Mouse (Mus musculus): ENCODE measurements around the gene Crp. TPM values are rescaled to one million over a fixed set of nuclear protein-coding genes. Genes with fewer than 3 reads are reported as not detected.

The Crp gene
- not detected for total RNA-seq (2021)
- long read RNA-seq, experiment 1: 0 reads
- long read RNA-seq, experiment 2: 0 reads

DNA sequence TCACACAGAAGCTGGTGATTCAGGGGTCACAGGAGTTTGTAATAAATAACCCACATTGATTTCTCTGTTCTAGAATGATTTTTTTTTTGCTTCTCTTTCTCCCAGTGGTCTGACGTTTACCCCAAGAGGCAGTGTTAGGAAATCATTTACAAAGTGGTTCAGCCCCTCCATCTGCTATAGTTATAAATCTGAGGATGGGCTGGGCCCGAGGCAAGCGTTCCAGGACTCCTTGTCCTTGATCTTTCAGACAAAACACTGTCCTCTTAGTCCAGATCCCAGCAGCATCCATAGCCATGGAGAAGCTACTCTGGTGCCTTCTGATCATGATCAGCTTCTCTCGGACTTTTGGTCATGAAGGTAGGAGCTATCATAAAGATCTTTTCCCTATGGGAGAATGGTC, at the start of gene Crp:
Gene Crp, plus strand, starts transcription at position 212 of the 400 bp plus-strand sequence.
- intact Hi-C loops (cut with DNase I; ENCODE audit: low total_unique reads): no loop called here
- no peak for DNase-seq

DNA sequence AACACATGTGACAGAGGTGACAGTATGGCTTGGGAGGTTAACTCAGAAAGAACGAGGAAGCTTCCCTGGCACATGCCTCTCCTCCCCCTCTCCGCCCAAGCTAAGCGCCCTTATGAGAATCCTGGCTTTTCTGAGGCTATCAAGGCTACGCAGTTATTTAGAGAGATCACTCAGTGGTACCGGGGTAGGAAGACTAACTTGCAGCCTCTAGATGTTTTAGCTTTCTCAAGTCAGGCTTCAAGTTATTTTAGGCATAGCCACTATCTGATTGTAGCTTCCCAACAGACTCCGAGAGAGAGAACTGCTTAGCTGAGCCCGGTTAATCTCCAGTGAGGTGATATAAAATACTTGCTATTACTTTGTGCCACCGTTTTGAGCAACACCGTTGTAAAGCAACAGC, 48.5 kb upstream of the Crp start:
- intact Hi-C loops (cut with DNase I; ENCODE audit: low total_unique reads): no loop called here

DNA sequence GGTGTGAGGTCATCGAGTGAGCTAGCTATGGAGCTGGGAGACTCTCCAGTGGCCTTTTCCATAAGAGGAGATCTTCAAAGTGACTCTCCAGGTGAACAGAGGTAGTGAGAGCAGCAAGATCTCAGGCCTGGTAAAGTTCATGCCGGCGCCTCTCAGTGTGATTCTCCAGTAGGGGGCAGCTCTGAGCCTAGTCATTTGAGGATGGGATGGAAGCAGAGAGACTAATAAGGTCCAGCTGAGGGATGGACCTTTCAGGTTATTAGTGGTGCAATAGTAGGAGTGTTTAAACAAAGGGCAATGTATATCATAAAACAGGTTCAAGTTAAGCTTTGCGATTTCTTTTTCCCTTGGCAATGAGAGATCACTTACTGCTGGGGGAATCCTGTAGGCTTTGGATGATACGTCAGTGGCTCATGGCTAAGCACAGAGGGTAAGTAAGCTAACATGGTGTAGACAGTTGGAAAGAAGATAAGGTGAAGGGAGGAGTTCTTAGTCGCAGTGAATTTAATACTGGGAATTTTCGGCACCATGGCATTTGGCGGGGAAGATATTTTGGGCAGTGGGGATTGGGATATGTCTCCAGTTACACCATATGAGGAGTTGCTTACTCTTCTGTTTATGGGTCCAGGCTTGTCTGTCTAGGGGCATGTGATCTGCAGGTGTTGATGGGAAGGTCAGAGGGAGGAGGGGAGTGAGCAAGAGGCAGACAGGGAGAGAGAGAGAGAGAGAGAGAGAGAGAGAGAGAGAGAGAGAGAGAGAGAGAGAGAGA, 47.2 kb upstream of the Crp start:
- intact Hi-C loops (cut with DNase I; ENCODE audit: low total_unique reads): no loop called here
- DNase-seq: no peak

More for the DNA sequence above, 48.5 kb upstream of the Crp start:
- DNase-seq: no peak

DNA sequence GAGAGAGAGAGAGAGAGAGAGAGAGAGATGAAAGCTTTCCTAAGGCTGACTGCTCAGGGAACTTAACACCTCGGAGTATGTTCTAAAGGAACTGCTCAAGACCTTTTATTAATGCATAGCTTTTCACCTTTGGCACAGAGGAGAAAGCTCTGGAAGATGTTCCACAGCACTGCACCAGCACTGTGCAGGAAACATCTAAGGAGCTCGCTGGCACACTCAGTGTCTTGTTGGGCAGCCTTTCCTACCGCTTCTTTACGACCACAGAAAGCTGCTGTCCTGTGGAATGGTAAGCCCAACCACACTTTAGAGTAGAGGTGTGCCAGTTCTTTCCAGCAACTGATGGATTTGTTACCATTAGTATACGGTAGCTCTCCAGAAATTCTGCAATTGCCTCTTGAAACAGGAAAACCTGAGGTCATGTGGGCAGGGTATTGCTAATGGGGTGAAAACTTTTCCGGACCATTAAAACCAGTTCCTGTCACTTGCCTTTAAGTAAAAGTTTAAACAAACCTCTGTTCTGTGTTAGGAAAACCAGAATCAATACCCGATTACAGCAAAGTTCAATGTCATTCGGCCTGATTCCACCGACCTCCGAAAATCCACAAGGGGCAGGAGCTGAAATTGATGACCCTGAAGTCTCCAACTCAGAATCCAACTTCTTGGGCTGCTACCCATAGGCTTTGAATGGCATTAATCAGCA, 46.4 kb upstream of the Crp start:
- intact Hi-C loops (cut with DNase I; ENCODE audit: low total_unique reads): no loop called here

DNA sequence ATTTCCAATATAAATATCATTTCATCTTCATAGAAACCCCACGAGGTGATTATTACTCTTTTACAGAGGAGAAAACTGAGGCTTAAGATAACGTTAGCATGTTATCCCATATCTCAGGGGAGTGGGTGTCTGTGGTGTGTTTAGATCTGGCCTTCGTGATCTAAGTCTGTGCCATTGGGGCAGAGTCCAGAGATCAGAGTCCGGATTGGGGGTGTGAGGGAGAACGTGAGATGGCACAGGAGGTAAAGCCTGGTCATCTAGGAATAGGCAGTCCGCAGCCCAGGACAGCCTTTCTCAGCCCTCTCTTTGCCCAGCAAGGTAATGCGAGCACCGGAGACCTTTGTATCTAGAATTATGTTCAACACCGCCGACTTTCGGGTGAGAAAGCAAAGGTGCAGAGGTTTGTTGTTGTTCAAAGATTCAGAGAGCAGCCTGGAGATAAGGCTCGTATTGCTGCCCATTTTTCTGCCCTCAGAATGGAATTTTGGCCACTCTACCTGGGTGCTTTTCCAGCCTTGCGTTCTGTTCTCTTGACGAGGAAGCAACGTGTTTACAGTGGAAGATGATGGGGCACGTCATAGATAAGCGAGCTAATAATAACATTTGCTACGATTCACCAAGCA, 45.7 kb upstream of the Crp start:
- intact Hi-C loops (cut with DNase I; ENCODE audit: low total_unique reads): no loop called here
- DNase-seq: no peak

More for the DNA sequence above, 46.4 kb upstream of the Crp start:
- no peak for DNase-seq

DNA sequence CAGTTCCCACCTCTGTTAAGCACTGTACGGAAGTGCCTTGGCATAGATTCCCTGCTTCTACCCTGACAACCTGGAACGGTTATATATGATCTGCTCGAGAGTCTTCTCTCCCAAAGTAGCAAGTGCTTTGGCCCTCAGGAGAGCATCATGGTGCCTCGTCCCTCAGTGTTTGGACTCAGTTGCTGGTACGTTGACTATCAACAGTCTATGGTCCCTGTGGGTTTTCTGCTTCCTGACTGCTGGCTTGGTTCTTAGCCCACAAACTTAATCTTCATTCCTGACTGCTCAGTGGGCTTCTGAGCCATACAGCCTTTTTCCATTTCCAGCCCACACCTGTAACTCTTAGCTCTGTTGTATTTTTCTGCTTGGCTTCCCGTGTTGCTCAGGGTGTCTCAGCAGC, 44.0 kb upstream of the Crp start:
- intact Hi-C loops (cut with DNase I; ENCODE audit: low total_unique reads): no loop called here

DNA sequence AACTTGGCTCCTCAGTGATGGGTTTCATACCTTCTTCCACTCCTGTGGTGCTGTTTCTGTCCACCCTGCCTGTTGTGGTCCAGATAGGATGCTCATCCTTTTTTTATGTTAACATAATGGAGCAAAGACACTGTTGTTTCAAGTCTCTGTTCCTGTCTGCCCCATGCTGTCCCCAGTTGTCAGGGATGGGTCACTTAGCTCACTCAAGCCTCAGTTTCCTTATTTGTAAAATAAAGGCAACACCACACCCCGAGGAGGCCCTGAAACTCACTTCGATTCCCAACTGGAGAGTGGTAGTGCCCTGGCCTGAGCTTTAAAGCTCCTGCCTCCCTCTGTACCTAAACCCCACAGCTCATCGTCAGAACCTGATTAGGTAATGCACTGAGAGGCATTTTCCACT, 40.6 kb upstream of the Crp start:
- no peak for DNase-seq
- intact Hi-C loops (cut with DNase I; ENCODE audit: low total_unique reads): no loop called here

More for the DNA sequence above, 44.0 kb upstream of the Crp start:
- no peak for DNase-seq

DNA sequence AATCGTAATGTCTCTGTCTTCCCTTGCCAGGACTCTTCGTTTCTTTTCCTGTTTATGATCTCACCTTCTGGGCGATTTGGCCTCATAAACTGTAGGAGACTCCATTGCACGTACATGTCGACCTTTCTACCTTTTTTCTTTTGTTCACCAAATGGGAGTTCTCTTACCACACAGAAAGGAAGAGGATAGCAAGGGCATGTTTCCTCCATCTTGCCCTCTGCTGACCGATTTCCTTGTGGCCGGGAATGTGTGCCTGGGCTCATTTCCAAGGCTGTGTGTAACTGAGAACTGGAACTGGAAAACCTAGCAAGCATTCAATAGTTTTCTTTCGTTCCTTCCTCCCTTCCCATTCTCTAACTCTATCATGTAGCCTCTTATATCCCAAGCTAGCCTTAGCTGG, 38.2 kb upstream of the Crp start:
- intact Hi-C loops (cut with DNase I; ENCODE audit: low total_unique reads): no loop called here
- DNase-seq: no peak

DNA sequence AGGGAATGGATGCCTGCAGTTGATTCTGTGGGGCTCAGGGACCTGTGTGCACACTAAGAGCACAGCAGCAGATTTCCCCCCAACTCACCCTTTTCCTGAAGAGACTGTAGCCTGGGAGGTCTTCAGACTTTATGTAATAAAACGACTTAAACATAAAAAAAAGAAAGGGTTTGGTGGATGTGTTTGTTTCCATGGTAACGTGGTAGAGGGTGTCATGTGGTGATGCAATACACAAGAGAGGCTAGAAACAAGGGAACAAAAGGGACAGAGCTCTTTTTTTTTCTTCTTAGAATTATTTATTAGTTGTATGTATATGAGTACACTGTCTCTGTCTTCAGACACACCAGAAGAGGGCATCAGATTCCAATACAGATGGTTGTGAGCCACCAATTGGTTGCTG, 32.4 kb upstream of the Crp start:
- DNase-seq: no peak
- intact Hi-C loops (cut with DNase I; ENCODE audit: low total_unique reads): no loop called here

DNA sequence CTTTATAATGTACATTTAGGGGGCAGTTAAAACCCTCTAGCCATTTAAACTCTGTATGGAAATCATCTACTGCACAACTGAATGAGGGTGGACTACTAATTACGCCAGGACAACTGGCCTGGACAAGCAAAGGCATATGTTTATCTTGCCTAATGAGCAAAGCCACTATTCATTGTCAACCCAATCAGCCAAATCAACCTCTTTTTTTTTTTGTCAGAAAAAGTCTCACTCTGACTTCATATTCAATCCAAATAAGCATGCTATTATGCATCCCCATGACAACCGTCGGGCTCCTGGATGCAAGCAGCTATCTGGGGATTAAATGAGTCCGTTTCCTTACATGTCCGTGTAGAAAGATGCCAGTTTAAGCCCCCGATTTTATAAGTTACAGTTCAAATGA, 30.3 kb upstream of the Crp start:
- DNase-seq: no peak
- intact Hi-C loops (cut with DNase I; ENCODE audit: low total_unique reads): no loop called here

DNA sequence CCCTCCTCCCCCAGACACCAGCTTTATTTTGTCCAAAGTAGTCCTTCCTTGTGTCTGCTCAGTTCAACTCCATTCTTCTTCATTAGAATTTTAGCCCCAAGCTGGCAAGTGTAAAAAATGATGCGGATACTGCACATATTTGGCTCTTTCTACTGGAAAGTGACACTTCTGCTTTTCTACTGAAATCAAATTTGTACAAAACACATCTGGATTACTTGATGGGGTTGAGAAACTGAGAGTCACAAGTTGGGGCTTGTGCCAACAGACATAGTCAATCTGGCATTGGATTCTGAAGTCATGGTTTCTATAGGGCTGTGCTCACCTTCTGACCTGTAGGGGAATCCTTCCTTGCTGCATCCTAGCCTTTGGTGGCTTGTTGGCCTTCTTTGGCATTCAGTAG, 27.1 kb upstream of the Crp start:
- no peak for DNase-seq
- intact Hi-C loops (cut with DNase I; ENCODE audit: low total_unique reads): no loop called here

DNA sequence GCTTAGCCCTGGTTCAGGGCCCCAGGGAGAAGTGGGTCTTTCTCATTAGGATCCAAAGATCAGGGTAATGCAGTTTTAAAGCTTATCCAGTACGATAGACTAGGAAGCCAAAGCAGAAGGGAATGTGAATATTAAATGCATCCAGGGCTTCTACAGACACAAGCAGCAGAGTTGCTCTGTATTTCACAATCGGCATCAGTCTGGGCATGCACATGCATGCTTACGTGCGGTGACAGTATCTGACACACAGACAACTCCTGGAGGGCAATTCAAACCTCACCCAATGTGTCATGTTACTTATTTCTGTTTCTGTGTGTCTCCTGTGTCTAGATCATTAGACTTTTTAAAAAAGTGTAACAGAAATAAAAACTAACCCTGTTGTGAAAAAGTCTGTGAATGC, 17.1 kb upstream of the Crp start:
- DNase-seq: no peak
- intact Hi-C loops (cut with DNase I; ENCODE audit: low total_unique reads): no loop called here

DNA sequence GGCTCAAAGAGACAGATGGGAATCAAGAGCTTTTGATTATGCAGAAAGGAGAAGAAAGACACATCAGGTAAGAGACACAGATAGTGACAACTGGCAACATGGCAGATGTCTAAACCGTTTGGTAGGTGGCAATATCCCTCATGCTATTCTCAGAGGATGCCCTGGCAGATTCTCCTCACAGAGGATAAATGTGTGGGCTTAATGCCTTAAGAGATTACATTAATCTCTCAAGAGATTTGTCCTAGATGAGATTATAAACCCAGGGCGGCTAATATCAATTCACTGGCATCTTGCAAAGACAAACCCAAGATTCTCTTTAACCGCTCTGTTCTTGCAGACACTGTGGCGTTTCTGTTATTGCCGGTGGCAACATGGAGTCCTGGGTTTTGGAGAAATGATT, 14.3 kb upstream of the Crp start:
- intact Hi-C loops (cut with DNase I; ENCODE audit: low total_unique reads): no loop called here
- no peak for DNase-seq

DNA sequence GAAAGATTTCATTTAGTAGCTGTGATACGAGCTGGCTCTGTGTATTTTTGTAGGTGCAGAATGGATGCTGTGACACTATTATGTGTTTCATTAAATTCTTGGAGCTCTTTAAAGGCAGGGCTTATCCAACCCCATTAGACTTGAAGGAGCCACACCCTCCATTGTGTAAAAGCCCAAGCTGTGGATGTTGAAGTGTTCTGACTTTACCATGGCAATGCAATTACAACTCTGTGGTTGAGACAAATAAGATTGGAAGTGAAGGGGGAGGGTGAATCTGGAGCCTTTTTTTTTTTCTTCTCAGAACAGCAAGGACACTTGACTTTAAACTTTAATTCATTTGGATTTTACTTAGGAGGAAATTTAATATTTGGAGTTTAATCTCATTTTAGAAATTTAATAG, 13.9 kb upstream of the Crp start:
- DNase-seq: no peak
- intact Hi-C loops (cut with DNase I; ENCODE audit: low total_unique reads): no loop called here

DNA sequence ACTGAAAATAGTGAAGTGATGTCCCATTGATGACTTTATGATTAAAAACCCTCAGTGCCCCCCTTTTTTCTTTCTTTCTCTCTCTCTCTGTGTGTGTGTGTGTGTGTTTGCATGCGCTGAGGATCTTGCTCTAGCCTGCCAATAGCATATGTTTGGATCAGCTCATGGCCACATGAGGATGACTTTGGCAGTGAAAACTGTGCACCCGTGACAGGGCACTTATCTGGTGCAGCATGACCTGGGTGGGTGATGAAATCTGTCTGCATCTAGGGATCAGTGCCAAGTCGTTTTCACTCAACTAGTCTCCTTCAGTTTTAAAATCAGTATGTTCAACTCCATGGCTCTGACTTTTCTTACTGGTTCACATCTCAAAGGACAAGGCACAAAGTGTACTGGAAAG, 12.7 kb upstream of the Crp start:
- DNase-seq: no peak
- intact Hi-C loops (cut with DNase I; ENCODE audit: low total_unique reads): no loop called here

DNA sequence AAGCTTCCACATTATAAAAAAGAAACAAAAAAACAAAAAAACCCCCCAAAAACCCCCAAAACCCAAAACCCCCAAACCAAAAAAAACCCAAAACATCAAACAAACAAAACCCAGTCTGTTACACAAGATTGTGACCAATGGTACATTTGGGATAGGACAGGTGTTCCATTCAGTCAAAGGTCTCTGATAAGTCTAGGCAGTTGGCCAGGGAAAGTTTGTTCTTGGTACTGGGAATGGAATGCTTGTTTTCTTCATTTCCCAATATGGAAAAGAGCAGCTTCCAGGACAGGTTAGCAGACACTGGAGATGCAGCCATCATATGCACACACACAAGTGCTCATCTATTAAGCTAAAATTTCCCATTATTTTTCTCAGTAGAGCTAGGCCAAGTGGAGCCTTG, 433 bp upstream of the Crp start:
- intact Hi-C loops (cut with DNase I; ENCODE audit: low total_unique reads): no loop called here
- no peak for DNase-seq

DNA sequence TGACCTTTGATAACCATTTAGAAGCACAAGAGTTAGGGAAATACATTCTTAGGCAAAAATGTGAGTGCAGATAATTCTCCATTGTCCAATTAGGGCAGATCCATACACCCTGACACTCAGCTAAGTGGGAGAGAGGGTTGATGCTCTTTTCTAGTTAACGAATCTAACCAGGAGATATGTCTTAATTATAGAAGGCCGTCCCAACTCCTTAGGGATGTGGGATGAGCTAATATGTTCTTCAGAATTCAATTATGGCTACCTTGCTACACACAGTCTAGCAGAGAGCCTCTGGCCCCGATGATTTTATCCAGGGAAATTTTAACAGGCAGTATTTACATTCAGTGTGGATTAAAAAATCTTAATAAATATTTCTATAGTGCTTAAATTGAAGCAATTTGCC, 3.0 kb downstream of the Crp start:
- no peak for DNase-seq
- intact Hi-C loops (cut with DNase I; ENCODE audit: low total_unique reads): no loop called here

DNA sequence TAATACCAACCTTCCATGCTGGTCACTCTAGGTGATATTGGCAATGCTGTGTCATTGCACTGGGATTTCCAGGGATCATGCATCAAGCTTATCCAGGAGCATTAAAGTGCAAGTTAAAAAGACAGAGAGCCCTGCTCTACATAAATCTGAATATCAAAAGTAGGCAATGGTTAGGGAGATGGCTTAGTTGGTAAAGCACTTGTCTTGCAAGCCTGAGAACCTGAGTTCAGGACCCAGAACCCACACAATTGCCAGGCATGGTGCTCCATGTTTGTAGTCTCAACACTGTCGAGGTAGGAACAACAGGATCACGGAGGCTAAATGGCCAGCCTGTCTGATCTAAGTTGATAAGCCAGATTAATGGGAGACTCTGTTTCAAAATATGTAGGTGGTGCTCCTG, 3.5 kb downstream of the Crp start:
- DNase-seq: no peak
- intact Hi-C loops (cut with DNase I; ENCODE audit: low total_unique reads): no loop called here

DNA sequence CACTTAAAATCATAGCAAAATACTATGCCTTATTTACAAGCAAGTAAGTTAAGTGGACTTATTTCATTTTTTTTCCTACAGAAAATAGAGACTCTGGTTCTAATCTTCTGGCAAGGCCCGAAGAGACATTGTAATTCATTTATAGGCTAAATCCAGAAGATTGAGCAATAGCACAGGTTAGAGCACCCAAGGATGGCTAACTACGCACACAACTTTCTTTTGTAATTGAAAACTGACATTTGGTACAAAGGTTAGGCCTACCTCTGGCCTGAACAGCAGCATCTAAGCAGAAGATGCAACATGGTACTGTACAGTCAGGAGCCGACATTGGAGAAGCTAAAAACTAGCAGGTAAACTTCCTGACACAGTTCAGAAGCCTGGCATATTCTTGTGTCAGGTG, 4.0 kb downstream of the Crp start:
- no peak for DNase-seq
- intact Hi-C loops (cut with DNase I; ENCODE audit: low total_unique reads): no loop called here

DNA sequence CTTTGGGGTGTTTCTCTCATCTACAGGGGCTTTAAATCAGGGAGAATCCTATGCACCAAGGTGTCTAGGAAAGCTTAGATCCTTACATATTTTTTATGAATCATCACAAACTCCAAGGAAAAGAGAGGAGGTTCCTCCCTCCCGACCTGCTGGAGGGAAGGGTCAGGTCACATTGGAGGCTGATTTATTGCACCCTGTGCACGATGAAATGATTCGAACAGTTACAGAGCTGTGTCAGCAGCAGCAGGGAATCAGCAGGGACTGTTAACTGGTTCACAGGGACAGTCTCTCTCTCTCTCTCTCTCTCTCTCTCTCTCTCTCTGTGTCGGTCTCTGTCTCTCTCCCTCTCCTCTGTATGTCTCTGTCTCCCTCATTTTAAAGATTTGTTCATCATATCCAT, 6.9 kb downstream of the Crp start:
- no peak for DNase-seq

DNA sequence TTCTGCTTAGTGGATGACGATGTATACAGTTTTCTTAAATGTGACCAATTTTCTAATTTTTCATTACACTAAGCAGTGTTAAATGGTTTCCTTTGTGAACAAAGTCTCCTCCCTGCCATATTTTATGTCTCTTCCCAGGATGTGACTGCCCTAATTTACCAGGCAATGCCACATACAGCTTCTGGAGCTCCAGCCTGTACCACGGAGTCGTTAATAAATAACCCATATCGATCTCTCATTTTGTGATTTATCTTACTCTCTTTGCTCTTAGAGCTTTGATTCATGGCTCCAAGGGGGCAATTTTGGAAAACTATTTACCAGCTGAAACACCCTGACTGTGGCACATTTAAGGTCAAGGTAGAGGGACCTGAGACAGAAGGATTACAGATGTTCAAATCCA, 8.4 kb downstream of the Crp start:
- intact Hi-C loops (cut with DNase I; ENCODE audit: low total_unique reads): no loop called here
- no peak for DNase-seq

More for the DNA sequence above, 6.9 kb downstream of the Crp start:
- intact Hi-C loops (cut with DNase I; ENCODE audit: low total_unique reads): no loop called here
